Mouse (Mus musculus): ENCODE results near the gene Wdr25. TPM values are rescaled to one million over a fixed set of nuclear protein-coding genes. Genes with fewer than 3 reads are reported as not detected.

Wdr25 gene
- polyA plus RNA-seq, 1 experiment from 2014 or later: 2.6 TPM

GRCm38 (mm10) chr12:108968031-108968430 lies 74.6 kb downstream of the Wdr25 start:
- Histone ChIP-seq H3K27me3 (replicated peaks; ENCODE audit: control insufficient read depth, insufficient read depth, low read length) (no peaks in the 10 kb centered on the region), H3K27ac (replicated peaks; ENCODE audit: low read depth, low read length) (no peak overlapping the region), H3K4me2 (ENCODE audit: low read depth, low read length) (no peak overlapping the region), H3K4me3 (ENCODE audit: low read depth, low read length) (no peak overlapping the region), H3K36me3 (ENCODE audit: control insufficient read depth, insufficient read depth, low read length) (no peaks in the 10 kb centered on the region), H3K9me3 (ENCODE audit: control insufficient read depth, low read length) (no peaks in the 10 kb centered on the region), H3K4me1 (ENCODE audit: control insufficient read depth, insufficient read depth, low read length) (no peaks in the 10 kb centered on the region), H3K9ac (ENCODE audit: low read depth, low read length) (no peak overlapping the region)
- DNase-seq (ENCODE audit: low spot score) (no peak), ATAC-seq (ENCODE audit: low read depth) (no peak)
- 87% methylated on average over 10 of the region's 10 CpGs for WGBS

GRCm38 (mm10) chr12:108971446-108971845 lies 78.0 kb downstream of the Wdr25 start:
- Histone ChIP-seq H3K9ac (ENCODE audit: low read depth, low read length) (no peak overlapping the region), H3K4me1 (ENCODE audit: control insufficient read depth, insufficient read depth, low read length) (no peaks in the 10 kb centered on the region), H3K9me3 (ENCODE audit: control insufficient read depth, low read length) (0 out of 2 replicates have a peak, but pooled peaks cover 6% of the 10 kb centered on the region), H3K36me3 (ENCODE audit: control insufficient read depth, insufficient read depth, low read length) (no peaks in the 10 kb centered on the region), H3K4me3 (ENCODE audit: low read depth, low read length) (no peak overlapping the region), H3K4me2 (ENCODE audit: low read depth, low read length) (no peak overlapping the region), H3K27ac (replicated peaks; ENCODE audit: low read depth, low read length) (no peak overlapping the region), H3K27me3 (replicated peaks; ENCODE audit: control insufficient read depth, insufficient read depth, low read length) (no peaks in the 10 kb centered on the region)
- ATAC-seq (ENCODE audit: low read depth) (no peak), DNase-seq (ENCODE audit: low spot score) (no peak)
- 82% methylated on average over 9 of the region's 9 CpGs for WGBS

- Histone ChIP-seq H3K4me3 (ENCODE audit: low read depth, low read length) (no peak overlapping the region), H3K9ac (ENCODE audit: low read depth, low read length) (no peak overlapping the region), H3K27ac (replicated peaks; ENCODE audit: low read depth, low read length) (no peak overlapping the region), H3K4me1 (ENCODE audit: control insufficient read depth, insufficient read depth, low read length) (no peaks in the 10 kb centered on the region), H3K4me2 (ENCODE audit: low read depth, low read length) (no peak overlapping the region), H3K36me3 (ENCODE audit: control insufficient read depth, insufficient read depth, low read length) (no peaks in the 10 kb centered on the region), H3K27me3 (replicated peaks; ENCODE audit: control insufficient read depth, insufficient read depth, low read length) (no peaks in the 10 kb centered on the region), H3K9me3 (ENCODE audit: control insufficient read depth, low read length) (0 out of 2 replicates have a peak, but pooled peaks cover 6% of the 10 kb centered on the region)
- 84% methylated on average over 14 of the region's 14 CpGs for WGBS
- no peak for DNase-seq (ENCODE audit: low spot score)
- ATAC-seq (ENCODE audit: low read depth): no peak
These were observed 78.8 kb downstream of the Wdr25 start for GRCm38 (mm10) chr12:108972234-108972633.

- H3K4me3 ChIP-seq (ENCODE audit: low read depth, low read length): no peak overlapping the region
- no peaks in the 10 kb centered on the region for H3K36me3 ChIP-seq (ENCODE audit: control insufficient read depth, insufficient read depth, low read length)
- no peak overlapping the region for H3K27ac ChIP-seq (replicated peaks; ENCODE audit: low read depth, low read length)
- DNase-seq (ENCODE audit: low spot score): no peak
- no peak overlapping the region for H3K9ac ChIP-seq (ENCODE audit: low read depth, low read length)
- 46% methylated on average over 8 of the region's 10 CpGs for WGBS
- no peak for ATAC-seq (ENCODE audit: low read depth)
- H3K9me3 ChIP-seq (ENCODE audit: control insufficient read depth, low read length): 0 out of 2 replicates have a peak, but pooled peaks cover 2% of the 10 kb centered on the region
- H3K4me1 ChIP-seq (ENCODE audit: control insufficient read depth, insufficient read depth, low read length): no peaks in the 10 kb centered on the region
- H3K4me2 ChIP-seq (ENCODE audit: low read depth, low read length): no peak overlapping the region
- no peaks in the 10 kb centered on the region for H3K27me3 ChIP-seq (replicated peaks; ENCODE audit: control insufficient read depth, insufficient read depth, low read length)
These were observed 86.5 kb downstream of the Wdr25 start for GRCm38 (mm10) chr12:108979977-108980376.

- Histone ChIP-seq H3K4me3 (ENCODE audit: low read depth, low read length) (no peak overlapping the region), H3K36me3 (ENCODE audit: control insufficient read depth, insufficient read depth, low read length) (no peaks in the 10 kb centered on the region), H3K27ac (replicated peaks; ENCODE audit: low read depth, low read length) (no peak overlapping the region), H3K9me3 (ENCODE audit: control insufficient read depth, low read length) (no peaks in the 10 kb centered on the region), H3K4me2 (ENCODE audit: low read depth, low read length) (no peak overlapping the region), H3K4me1 (ENCODE audit: control insufficient read depth, insufficient read depth, low read length) (no peaks in the 10 kb centered on the region), H3K27me3 (replicated peaks; ENCODE audit: control insufficient read depth, insufficient read depth, low read length) (no peaks in the 10 kb centered on the region), H3K9ac (ENCODE audit: low read depth, low read length) (no peak overlapping the region)
- DNase-seq (ENCODE audit: low spot score): no peak
- 85% methylated on average over 14 of the region's 14 CpGs for WGBS
- no peak for ATAC-seq (ENCODE audit: low read depth)
These were observed 88.7 kb downstream of the Wdr25 start for GRCm38 (mm10) chr12:108981941-108982683.

- no peaks in the 10 kb centered on the region for H3K36me3 ChIP-seq (ENCODE audit: control insufficient read depth, insufficient read depth, low read length)
- no peak overlapping the region for H3K4me2 ChIP-seq (ENCODE audit: low read depth, low read length)
- no peaks in the 10 kb centered on the region for H3K27me3 ChIP-seq (replicated peaks; ENCODE audit: control insufficient read depth, insufficient read depth, low read length)
- H3K27ac ChIP-seq (replicated peaks; ENCODE audit: low read depth, low read length): no peak overlapping the region
- no peaks in the 10 kb centered on the region for H3K9me3 ChIP-seq (ENCODE audit: control insufficient read depth, low read length)
- no peaks in the 10 kb centered on the region for H3K4me1 ChIP-seq (ENCODE audit: control insufficient read depth, insufficient read depth, low read length)
- no peak overlapping the region for H3K9ac ChIP-seq (ENCODE audit: low read depth, low read length)
- DNase-seq (ENCODE audit: low spot score) (no peak), ATAC-seq (ENCODE audit: low read depth) (no peak)
- 80% methylated on average over 6 of the region's 6 CpGs for WGBS
- H3K4me3 ChIP-seq (ENCODE audit: low read depth, low read length): no peak overlapping the region
These were observed 89.2 kb downstream of the Wdr25 start for GRCm38 (mm10) chr12:108982684-108982960.

- no peak for DNase-seq (ENCODE audit: low spot score)
- no peaks in the 10 kb centered on the region for H3K9me3 ChIP-seq (ENCODE audit: control insufficient read depth, low read length)
- H3K9ac ChIP-seq (ENCODE audit: low read depth, low read length): no peak overlapping the region
- no peaks in the 10 kb centered on the region for H3K27me3 ChIP-seq (replicated peaks; ENCODE audit: control insufficient read depth, insufficient read depth, low read length)
- no peak overlapping the region for H3K4me2 ChIP-seq (ENCODE audit: low read depth, low read length)
- no peaks in the 10 kb centered on the region for H3K36me3 ChIP-seq (ENCODE audit: control insufficient read depth, insufficient read depth, low read length)
- H3K4me1 ChIP-seq (ENCODE audit: control insufficient read depth, insufficient read depth, low read length): no peaks in the 10 kb centered on the region
- H3K4me3 ChIP-seq (ENCODE audit: low read depth, low read length): no peak overlapping the region
- 81% methylated on average over 6 of the region's 6 CpGs for WGBS
- no peak for ATAC-seq (ENCODE audit: low read depth)
- H3K27ac ChIP-seq (replicated peaks; ENCODE audit: low read depth, low read length): no peak overlapping the region
These were observed 90.1 kb downstream of the Wdr25 start for GRCm38 (mm10) chr12:108983496-108983895.

- no peak for ATAC-seq (ENCODE audit: low read depth)
These were observed 91.0 kb downstream of the Wdr25 start for GRCm38 (mm10) chr12:108984471-108984870.

GRCm38 (mm10) chr12:108985025-108985424 lies 91.6 kb downstream of the Wdr25 start:
- Histone ChIP-seq H3K4me1 (ENCODE audit: control insufficient read depth, insufficient read depth, low read length) (no peaks in the 10 kb centered on the region), H3K36me3 (ENCODE audit: control insufficient read depth, insufficient read depth, low read length) (no peaks in the 10 kb centered on the region), H3K4me2 (ENCODE audit: low read depth, low read length) (no peak overlapping the region), H3K9me3 (ENCODE audit: control insufficient read depth, low read length) (no peaks in the 10 kb centered on the region), H3K4me3 (ENCODE audit: low read depth, low read length) (no peak overlapping the region), H3K9ac (ENCODE audit: low read depth, low read length) (no peak overlapping the region), H3K27ac (replicated peaks; ENCODE audit: low read depth, low read length) (no peak overlapping the region), H3K27me3 (replicated peaks; ENCODE audit: control insufficient read depth, insufficient read depth, low read length) (no peaks in the 10 kb centered on the region)
- WGBS: 76% methylated on average over 6 of the region's 6 CpGs
- ATAC-seq (ENCODE audit: low read depth) (no peak), DNase-seq (ENCODE audit: low spot score) (no peak)

More at GRCm38 (mm10) chr12:108984471-108984870, 91.0 kb downstream of the Wdr25 start:
- WGBS: 59% methylated on average over 8 of the region's 8 CpGs
- Histone ChIP-seq H3K9ac (ENCODE audit: low read depth, low read length) (no peak overlapping the region), H3K27me3 (replicated peaks; ENCODE audit: control insufficient read depth, insufficient read depth, low read length) (no peaks in the 10 kb centered on the region), H3K4me2 (ENCODE audit: low read depth, low read length) (no peak overlapping the region), H3K27ac (replicated peaks; ENCODE audit: low read depth, low read length) (no peak overlapping the region), H3K4me1 (ENCODE audit: control insufficient read depth, insufficient read depth, low read length) (no peaks in the 10 kb centered on the region), H3K36me3 (ENCODE audit: control insufficient read depth, insufficient read depth, low read length) (no peaks in the 10 kb centered on the region), H3K9me3 (ENCODE audit: control insufficient read depth, low read length) (no peaks in the 10 kb centered on the region), H3K4me3 (ENCODE audit: low read depth, low read length) (no peak overlapping the region)
- no peak for DNase-seq (ENCODE audit: low spot score)
